Mouse (Mus musculus): ENCODE results near the gene Spic.
"Not testable (repeated sequence)": the region's sequence is repeated elsewhere in the genome, so short reads cannot be mapped to it uniquely, and the experiment has no call there.

Spic gene

DNA sequence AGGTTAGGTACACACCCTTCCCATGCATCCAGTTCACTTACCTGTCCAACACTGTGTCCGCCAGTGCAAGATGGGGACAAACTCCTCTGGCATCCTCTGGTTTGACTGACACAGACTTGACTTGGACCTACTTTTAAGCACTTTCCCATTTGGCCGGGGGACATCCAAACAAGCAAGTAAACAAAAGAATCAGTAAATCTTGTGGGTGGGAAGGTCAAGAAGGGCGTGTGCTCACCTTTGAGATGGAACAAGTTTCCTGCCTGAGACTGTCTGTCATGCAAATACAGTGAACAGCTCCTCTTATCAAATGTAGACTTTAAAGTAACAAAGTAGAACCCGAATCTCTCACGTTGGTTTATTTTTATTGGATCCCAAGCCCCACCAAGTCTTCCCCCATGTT, at the start of gene Spic:
Spic (minus strand) TSS at position 91 of the 400 bp plus-strand sequence.
- DNase-seq (ENCODE audit: low read depth): no peak

DNA sequence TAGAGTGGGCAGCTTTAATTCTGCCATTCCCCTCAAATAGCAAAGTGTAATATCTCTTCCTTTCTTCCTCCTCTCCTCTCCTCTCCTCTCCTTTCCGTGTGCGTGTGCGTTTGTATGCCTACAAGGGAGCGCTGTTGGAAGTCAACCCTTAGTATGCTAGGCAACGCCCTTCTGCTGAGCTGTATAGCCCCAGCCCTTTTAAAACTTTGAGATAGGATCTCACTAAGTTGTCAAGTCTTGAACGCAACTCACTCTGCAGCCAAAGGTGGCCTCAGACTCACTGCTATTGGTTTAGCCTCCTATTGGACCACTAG, 47.5 kb upstream of the Spic start:
- no peak for DNase-seq (ENCODE audit: low read depth)

DNA sequence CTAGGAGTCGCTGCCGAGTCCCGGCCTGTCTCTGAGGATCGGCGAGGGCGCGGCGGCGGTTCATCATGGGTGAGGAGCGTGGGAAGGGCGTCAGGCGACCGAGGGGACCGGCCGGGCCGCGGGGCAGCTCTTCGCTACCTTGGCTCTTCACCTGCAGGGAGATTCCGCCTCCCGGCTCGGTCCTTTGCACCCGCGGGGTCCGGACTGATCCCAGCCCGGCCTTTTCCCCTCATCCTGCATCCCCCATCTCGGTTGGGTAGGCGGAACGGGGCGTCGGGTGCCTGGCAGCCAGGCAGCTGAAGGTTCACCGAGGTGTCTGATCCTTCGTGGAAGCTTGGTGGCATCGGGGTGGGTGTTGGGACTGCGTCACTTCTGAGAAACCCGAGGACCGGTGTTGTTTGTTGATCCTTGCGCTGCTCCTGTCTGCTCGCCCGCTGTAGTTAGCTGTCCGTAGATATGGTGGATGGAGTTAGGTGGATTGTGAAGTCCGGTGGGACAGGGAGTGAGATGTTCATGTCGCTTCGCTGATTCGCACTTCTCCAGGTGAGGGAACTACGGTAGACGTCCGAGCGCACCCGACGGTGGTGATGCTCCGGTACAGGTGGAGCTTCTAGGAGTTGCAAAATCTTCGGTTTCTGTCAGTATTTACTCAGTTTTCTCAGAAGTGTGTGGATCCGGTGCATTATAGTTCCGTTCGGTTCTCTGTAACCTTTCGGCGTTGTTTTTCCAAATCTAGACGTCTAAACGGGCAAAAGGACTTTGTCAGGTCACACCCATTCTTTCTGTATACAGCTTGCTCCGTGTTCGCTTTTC, 46.9 kb upstream of the Spic start:
- DNase-seq (ENCODE audit: low read depth): no peak

DNA sequence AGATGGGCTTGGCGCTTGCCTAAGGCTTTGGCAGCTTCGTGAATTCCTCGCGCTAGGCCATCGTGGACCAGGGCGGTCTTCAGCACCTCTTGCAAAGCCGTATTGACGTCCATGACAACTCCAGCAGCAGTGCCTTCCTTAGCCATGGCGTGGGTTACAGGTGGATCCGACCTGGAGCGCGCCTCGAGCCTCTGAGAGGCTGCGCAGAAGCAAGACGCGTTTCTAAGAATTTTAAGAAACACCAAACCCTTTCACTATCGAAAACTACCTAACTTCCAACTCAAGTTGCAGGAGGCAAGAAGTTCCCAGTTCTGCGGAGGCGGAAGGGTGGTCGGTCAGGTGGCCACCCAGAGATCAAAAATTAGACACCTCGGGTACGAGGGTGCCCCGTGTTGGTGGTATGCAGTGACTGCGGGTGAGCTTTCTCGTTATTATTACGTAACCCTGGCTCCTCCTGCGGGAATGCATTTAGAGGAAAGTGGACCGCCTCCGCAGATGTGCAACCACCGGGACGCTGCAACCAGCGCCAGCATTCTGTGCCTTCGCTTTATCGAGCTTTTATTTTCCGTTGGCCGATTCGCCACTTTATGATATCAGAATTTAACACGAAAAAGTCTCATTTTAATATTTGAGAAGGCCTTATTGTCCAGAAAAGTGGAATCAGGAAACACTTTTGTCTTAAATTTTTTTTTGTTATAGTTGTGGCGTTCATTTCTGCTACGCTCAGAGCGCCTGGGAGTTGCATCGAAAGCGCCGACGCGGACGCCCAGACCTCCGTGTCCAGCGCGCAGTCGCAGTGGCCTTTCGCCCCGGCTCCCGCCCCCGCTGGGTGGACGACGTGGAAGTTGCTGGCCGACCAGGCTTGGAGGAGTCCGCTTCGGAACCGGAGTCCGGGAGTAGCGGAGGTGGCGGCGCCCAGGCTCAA, 46.0 kb upstream of the Spic start, which contains the start of gene Arl1:
Arl1 (plus strand) TSS at position 288 of the 925 bp plus-strand sequence.
- peak; percentile 76 for DNase-seq (ENCODE audit: low read depth)

DNA sequence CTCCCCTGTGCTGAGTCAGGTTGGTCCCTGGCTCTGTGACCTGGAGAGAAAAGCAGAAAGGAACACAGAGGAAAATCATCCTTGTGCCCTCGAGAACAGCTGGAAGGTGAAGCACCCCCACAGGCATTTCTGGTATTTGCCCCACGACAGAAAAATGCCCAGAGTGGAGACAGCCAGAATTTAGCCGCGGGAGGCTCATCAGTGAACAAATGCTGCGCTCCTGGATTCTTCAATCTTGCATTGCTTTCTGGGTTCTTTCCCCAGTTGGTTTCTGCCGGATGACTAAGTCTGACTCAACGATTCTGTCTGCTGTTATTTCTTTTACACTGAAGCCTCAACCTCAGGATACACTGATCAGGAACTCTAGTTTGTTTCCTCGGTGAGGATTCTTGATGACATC, 43.4 kb upstream of the Spic start:
- no peak for DNase-seq (ENCODE audit: low read depth)

DNA sequence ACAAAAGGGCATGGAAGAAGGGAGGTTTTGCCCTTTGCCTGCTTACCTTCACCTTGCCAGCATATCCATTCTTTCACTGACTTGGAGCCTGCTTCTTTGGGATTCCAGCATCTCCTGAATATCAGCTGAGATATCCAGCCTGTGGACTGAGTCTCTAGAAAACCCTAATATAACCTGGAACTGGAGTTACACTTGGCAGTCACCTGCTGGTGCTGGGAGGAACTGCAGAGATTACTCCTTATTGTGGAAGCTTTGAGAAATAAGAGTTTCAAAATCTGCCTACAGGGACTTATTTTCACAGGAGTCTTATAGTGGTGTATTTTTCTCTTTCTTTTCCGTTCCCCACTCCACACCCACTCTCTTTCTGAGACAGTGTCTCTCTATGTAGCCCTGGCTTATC, 42.3 kb upstream of the Spic start:
- peak; percentile 56 for DNase-seq (ENCODE audit: low read depth)

DNA sequence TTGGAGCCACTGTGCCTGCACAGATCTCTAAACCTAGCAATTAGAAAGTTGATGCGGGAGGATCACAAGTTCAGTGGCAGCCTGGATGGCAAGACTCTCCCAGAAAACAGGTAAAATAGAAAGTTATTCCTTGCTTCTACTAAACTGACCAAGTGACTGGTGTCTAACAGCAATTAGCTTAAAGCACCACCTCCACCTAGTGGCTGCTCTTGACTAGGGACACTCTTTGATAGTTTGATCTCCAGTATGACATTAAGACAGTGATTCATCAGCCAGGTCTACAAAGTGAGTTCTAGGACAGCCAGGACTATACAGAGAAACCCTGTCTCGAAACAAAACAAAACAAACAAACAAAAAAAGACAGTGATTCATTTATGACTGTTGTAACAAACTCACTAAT, 40.5 kb upstream of the Spic start:
- DNase-seq (ENCODE audit: low read depth): no peak

DNA sequence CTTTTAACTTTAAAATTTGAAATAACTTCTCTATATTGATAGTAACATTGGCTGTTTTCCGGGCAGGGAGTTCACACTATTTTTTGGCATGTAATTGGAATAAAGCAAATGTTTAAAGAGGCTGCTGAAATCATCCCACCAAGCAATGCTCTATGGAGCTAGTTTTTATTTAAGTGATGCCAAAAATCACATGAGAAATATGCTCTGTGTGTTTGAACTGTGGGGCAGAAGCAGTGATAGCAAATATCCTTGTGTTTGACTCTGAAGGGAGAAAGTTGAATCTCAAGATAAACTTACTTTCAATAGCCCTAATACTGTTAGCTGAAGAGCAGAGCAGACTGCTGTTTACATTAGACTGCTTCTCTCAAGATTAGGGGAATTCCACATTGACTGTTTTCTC, 34.8 kb upstream of the Spic start:
- no peak for DNase-seq (ENCODE audit: low read depth)

DNA sequence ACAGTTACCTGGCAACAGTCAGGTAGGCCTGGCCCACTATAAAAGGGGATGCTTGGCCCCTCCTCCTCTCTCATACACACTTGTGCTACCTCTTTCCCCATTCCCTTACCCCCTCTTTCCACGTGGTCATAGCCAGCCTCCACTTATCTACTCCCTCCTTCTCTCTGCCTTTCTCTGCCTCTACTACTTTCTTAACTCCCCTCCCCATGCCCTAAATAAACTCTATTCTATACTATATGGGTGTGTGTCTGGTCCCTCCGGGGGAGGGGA, 32.9 kb upstream of the Spic start:
- no peak for DNase-seq (ENCODE audit: low read depth)

DNA sequence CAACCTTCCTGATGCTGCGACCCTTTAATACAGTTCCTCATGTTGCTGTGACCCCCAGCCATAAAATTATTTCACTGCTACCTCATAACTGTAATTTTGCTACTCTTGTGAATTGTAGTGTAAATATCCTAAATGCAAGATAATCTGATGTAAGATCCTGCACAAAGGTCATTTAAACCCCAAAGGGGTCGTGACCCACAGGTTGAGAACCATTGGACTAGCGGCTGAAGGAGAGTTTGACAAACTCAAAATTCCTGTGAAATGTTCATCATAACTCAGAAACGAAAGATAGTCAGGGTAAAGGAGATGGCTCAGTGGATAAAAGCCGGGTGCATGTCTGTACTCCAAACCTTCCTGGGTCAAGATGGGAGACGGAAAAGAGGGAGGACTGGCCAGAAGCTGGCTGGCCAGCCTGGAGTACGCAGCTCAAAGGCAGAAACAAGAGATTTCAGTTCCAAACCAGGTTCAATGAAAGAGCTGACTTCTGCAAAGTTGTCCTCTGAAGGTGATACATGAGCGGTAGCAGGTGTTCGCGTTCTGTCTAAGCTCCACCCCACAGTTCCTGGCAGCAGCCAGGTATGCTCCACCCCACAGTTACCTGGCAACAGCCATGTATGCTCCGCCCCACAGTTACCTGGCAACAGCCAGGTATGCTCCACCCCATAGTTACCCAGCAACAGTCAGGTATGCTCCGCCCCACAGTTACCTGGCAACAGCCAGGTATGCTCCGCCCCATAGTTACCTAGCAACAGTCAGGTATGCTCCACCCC, 32.4 kb upstream of the Spic start:
- DNase-seq (ENCODE audit: low read depth): no peak

DNA sequence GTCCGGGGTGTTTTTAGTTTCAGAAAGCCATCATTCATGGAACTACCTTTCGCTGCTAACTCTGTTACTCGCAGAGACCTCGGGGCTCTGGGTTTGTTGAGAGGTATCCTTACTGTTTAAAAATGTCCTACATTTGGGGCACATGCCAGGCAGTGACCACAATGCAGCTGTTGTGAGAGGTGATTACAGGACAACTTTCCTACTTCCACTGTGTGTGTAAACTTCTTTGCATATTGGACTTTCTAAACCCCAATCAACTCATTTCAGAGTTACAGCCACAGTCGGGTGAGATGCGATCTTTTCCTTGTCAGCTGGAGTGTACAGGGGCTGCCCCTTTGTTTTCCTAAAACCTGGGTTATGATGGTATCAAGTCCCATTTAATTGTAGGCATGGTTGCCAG, 30.8 kb upstream of the Spic start:
- DNase-seq (ENCODE audit: low read depth): no peak

DNA sequence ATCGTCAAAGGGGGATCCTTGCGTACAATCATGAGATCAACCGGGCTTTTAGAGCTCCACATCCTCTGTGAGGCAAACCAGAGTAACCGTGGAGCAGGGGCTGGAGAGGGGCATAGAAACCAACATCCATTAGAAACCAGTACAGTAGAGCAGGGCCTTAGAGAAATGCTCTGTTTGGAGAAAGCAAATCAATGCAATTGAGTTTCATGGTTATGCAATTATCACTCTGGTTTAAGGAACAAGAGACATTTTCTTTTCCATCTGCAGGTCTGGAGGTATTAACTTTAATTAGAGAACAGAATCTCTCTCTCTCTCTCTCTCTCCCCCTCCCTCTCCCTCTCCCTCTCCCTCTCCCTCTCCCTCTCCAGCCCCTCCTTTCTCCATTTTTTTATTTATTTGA, 29.9 kb upstream of the Spic start:
- no peak for DNase-seq (ENCODE audit: low read depth)

DNA sequence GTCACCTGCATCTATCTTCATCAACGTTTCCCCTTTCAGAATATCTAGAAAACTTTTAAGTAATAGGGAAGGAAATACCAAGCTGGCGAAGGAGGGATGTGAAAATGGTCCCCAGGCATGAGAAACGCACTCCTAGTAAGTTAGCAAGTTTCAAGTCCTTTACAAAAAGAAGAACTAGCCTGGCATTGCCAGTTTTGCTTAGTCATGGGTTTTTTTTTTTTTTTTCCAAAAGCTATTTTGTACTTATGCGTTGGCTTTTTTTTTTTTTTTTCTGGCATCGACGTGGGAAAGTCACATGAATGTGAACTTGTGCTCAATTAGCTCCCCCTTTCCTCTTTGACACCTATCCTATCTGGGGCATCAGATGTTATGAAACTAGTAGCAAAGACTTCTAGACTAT, 27.5 kb upstream of the Spic start:
- no peak for DNase-seq (ENCODE audit: low read depth)

DNA sequence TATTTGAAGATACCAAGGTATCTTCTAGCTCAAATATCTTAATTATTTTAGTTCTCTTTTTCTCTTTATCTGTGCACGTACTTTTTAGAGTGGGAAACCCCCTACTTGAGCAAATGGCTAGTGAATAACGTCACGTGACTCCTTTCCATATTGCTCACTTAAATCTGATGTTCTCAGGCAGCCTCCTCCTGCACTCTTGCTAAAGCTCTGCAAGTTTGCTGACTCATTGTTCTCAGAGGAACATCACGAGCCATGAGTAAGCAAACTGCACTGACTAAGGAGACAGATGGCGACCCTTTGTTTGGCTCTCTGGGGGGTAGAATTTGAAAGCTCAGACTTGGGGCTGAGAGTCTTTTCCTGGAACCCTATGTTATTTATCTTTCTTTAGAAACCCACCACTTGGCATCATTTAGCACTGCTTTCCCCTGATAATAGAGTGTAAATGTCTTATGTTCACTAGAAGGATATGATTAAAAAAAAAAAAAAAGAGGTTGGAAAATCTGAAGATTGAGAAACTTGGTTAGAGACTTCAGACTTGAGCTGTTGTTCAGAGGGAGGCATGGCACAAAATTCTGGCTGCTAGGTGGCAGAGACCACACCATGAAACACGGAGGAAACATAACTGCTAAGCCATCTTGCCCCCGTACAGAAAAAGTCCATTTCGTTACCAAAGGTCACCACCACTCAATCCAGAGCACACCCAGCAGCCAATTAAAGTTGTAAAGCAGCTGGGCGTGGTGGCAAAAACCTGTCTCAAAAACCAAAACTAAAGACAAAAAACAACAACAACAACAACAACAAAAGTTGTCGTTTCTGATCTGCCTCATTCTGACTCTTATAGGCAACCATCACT, 24.1 kb upstream of the Spic start:
- no peak for DNase-seq (ENCODE audit: low read depth)

DNA sequence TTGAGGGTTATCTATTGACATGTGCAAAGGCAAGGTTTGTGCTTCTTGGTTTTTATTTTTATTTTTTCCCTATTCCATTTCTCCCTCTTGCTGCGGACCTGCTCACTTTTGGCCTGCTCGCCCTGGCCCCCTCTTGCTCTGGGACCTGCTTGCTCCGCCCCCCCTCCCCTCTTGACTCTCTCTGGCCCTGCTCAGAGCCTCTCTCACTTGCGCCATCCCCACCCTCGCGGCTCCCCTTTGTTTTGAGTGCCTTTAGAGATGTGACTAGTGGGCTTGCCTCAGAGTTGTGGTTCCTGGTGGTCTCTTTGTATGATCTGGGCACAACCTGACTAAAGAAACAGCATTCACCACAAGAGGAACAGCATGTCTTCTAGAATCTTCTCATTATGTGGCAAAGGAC, 16.1 kb upstream of the Spic start:
- DNase-seq (ENCODE audit: low read depth): no peak

DNA sequence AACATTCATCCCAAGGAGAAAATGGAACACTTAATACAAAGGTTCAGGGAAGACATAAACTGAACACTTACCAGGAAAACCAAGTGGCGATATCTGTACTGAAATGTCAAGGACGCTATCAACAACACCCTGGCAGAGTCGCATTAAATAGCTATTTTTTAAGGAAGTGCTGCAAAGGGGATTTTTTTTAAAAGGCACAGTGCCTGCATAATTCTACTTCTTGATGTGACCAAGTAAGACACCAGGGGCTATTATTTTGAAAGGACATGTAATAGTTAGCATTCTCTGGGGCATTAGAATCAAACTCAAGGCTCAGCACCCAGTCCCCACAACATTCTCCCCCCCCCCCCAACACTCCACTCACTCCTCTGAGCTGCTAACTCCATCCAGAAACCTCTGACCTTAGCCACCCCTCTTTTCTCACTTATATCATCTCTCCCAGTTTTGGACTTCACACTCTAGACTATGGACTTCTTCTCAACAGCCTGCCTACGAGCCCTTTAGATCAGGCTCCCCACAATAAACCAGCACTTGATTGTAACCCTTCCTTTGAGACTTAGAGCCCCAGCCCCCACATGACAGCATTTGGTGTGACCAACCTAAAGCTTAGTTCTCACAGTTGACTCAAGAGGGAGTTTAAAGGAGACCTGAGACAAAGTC, 1.8 kb downstream of the Spic start:
- no peak for DNase-seq (ENCODE audit: low read depth)

DNA sequence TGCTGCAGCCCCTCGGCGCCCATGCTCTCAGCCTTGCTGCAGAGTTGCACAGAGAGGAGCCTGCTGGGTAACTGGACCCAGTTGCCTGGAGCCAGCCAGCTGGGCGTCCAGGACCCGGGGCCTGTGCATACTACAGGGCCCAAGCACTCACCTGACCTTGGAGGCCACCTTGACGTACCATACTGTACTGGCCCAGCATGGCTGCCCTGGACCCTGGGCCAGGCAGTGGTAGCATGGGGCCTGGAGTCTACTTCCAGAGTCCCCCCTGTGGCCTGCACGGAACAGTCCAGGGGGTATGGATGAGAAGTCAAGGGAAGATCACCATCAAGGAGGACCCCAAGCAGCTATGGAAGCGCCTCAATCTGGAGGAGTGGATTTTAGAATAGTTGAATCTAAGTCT, 12.0 kb downstream of the Spic start:
- DNase-seq (ENCODE audit: low read depth): no peak

DNA sequence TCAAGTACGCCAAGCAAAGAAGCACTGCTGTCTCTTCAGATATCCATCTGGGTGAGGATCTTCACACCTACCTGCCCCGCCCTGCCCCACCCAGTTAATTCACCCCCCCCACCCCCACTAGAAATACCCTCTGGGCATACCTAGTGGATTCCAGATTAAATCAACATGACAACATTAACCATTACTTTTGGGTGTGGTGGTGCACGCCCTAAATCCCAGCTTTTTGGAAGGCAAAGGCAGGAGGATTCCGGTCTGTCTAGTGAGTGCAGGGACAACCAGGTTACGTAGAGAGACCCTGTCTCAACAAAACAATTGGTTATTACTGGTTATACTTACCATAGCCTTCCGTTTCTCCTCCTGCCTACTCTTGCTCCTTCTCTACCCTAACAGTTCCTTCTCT, 12.7 kb downstream of the Spic start:
- no peak for DNase-seq (ENCODE audit: low read depth)

DNA sequence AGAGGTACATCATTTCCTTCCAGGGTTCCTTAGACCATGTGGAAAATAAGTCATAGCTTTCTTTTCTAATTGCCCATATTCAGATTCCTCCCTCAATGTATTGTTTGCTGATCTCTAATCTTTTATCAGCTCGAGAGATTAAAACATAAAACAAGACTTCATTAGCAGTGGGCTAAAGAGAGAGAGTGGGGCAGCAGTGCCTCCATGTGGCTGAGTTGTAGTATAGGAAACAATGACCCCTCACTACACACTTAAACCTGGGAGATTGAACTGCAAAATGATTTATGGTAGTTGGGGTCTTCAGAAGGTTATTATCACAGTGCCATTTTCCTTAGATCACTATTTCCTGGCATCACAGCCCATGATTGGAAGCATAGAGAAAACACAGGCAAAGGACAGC, 15.1 kb downstream of the Spic start:
- DNase-seq (ENCODE audit: low read depth): no peak

DNA sequence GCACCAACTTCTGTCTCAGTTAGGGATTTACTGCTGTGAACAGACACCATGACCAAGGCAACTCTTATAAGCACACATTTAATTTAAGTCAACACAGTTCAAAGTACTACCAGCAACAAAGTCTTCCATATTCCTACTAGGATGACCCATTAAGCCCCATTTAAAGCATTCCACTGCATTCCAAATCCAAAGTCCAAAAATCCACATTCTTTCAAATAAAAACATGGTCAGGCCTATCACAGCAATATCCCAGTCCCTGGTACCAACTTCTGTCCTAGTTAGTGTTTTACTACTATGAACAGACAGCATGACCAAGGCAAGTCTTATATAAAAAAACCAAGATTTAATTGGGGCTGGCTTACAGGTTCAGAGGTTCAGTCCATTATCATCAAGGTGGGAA, 21.0 kb downstream of the Spic start:
- DNase-seq (ENCODE audit: low read depth): not testable (repeated sequence)

DNA sequence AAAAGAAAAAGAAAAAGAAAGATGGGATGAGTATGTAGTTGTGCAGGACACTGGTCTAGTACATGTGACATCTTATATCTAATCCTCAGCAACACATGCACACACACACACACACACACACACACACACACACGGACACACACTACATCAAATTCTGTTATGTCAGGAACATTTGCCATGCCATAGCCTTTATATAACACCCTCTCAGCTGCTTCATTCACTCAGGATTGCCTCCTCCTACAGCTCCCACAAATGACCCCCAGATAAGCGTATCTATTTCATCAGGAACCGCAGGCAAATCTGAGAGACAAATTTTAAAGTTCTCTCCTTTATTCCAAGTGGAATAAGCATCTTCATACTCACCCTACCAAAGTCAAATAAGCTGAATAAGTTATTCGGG, 25.9 kb downstream of the Spic start:
- no peak for DNase-seq (ENCODE audit: low read depth)

All from c-Kit-positive CD71-negative TER-119-negative erythroid progenitor cells, embryonic 14.5 days (primary cell).